Mouse (Mus musculus): ENCODE results near the gene Rrp9. TPM values are rescaled to one million over a fixed set of nuclear protein-coding genes. Genes with fewer than 3 reads are reported as not detected.

Gene Rrp9
- polyA plus RNA-seq (2012; rRNA removed): 20.0 and 20.9 TPM in 2 replicates

DNA sequence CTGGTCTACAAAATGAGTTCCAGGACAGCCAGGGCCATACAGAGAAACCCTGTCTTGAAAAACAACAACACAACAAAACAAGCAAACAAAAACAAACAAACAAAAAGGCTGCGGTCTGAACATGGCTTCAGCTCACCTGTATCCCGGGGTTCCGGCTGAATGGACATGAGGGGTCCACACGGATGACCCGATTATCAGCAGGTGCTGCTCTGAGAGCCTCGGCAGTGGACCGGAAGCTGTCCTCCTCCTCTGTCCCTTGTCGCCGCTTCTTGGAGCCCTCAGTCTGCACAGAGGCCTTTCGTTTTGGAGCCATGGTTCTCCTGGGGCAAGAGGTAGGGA is at the start of gene Rrp9:
TSS of gene Rrp9 (plus strand) at position 301 of the 339 bp plus-strand sequence.
- Histone ChIP-seq H3K4me3 (ENCODE audit: control insufficient read depth, low read depth, low read length) (peak within 1 kb of the TSS; percentile 87), H3K27me3 (ENCODE audit: control insufficient read depth, insufficient read depth, low read length) (no peaks in the 10 kb centered on the region), H3K36me3 (ENCODE audit: control insufficient read depth, insufficient read depth, low read length) (no peaks in the 10 kb centered on the region), H3K27ac (ENCODE audit: control insufficient read depth, insufficient read depth, low read depth, low read length) (peak within 1 kb of the TSS; percentile 67), H3K4me1 (ENCODE audit: control insufficient read depth, insufficient read depth, low read length) (peaks cover 19% of the 10 kb centered on the region)
- TF ChIP-seq POLR2A (IDR thresholded peaks at IDR 0.05; ENCODE audit: control insufficient read depth, low read depth, low read length) (no peak), CTCF (IDR thresholded peaks at IDR 0.05; ENCODE audit: control insufficient read depth, insufficient read depth, insufficient replicate concordance, low read depth, low read length) (no peak)

DNA sequence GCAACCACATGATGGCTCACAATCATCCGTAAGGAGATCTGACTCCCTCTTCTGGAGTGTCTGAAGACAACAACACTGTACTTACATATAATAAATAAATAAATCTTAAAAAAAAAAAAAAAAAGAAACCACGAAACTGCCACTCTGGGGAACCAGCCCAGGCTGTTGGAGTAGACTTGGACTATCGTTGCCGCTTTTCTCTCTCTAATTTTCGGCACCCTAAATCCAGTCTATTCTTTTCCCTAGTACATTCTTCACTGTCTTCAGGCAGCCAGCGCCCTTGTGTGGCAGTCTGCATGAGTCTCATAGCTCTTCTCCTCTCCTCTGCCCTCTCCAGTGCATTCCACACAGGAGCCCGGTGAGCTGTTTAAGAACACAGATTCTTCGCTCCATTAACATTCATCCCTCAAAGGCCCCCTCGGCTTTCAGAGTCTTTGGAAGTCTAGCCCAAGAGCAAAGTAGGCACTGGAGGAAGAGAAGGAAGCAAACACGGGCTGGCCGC is 47.0 kb upstream of the Rrp9 start:
- no peaks in the 10 kb centered on the region for H3K27me3 ChIP-seq (ENCODE audit: control insufficient read depth, insufficient read depth, low read length)
- H3K27ac ChIP-seq (ENCODE audit: control insufficient read depth, insufficient read depth, low read depth, low read length): peak overlapping the region; percentile 82
- H3K4me1 ChIP-seq (ENCODE audit: control insufficient read depth, insufficient read depth, low read length): peaks cover 2% of the 10 kb centered on the region; the same call in 1 of the 2 replicates
- peak overlapping the region; percentile 87 for H3K4me3 ChIP-seq (ENCODE audit: control insufficient read depth, low read depth, low read length)
- TF ChIP-seq POLR2A (IDR thresholded peaks at IDR 0.05; ENCODE audit: control insufficient read depth, low read depth, low read length) (no peak), CTCF (IDR thresholded peaks at IDR 0.05; ENCODE audit: control insufficient read depth, insufficient read depth, insufficient replicate concordance, low read depth, low read length) (no peak)
- no peaks in the 10 kb centered on the region; the same call in none of the 2 replicates for H3K36me3 ChIP-seq (ENCODE audit: control insufficient read depth, insufficient read depth, low read length)

DNA sequence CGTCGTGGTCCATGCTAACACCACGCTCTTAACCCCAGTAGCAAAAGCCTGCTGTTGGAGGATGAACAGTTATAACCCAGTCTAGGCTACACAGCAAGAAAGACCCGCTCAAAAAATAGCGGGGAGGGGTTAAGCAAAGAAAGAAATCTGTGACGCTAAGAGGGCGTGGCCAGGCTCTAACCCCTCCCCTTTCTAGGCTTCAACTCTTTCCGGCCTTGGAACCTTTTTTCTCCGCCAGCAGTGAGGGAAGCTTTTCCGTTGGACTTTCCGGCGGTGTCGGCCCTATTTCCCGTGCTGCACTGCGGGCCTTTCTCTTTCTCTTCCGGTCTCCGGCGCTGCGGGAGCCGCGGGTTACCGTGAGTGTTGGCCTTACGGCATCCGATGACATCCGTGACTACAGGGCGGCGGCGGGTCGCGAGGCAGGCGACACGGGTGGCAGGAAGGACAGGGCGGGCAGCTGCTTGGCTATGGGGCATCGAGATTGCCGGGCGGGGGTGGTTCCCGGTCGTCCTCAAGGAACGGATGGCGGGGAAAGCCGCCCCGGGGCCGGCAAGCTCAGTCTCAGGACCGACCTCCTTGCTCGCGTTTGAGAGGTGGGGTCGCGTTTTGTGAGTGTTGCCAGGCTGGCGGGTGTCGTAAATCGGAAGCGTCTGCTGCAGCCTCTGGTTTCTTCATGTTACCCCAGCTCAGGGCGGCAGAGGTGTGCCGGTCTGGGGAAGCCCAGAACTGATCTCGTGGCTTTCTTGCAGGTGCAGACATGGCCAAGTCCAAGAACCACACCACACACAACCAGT is 46.3 kb upstream of the Rrp9 start, which contains the start of gene Rpl29:
TSS of gene Rpl29 (plus strand) at position 234 of the 794 bp plus-strand sequence.
- Histone ChIP-seq H3K4me3 (ENCODE audit: control insufficient read depth, low read depth, low read length) (peak within 1 kb of the TSS; percentile 87), H3K36me3 (ENCODE audit: control insufficient read depth, insufficient read depth, low read length) (no peaks in the 10 kb centered on the region; the same call in none of the 2 replicates), H3K4me1 (ENCODE audit: control insufficient read depth, insufficient read depth, low read length) (peaks cover 2% of the 10 kb centered on the region; the same call in 1 of the 2 replicates), H3K27ac (ENCODE audit: control insufficient read depth, insufficient read depth, low read depth, low read length) (peak within 1 kb of the TSS; percentile 82), H3K27me3 (ENCODE audit: control insufficient read depth, insufficient read depth, low read length) (no peaks in the 10 kb centered on the region)
- TF ChIP-seq POLR2A (IDR thresholded peaks at IDR 0.05; ENCODE audit: control insufficient read depth, low read depth, low read length) (peak; percentile 58; the same call in 1 of the 2 replicates), CTCF (IDR thresholded peaks at IDR 0.05; ENCODE audit: control insufficient read depth, insufficient read depth, insufficient replicate concordance, low read depth, low read length) (no peak)

DNA sequence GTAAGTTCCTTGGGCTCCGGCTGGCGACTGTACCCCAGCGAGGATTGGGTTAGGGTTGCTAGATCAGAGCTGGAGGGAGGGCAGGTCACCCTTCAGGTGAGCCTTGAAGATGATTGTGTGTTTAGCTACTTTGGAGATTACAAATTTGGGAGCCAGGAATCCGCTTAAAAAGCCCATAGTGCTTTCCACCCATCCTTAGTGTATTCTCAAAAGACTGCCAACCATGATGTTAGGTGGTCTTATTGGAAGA is 45.8 kb upstream of the Rrp9 start:
- TF ChIP-seq POLR2A (IDR thresholded peaks at IDR 0.05; ENCODE audit: control insufficient read depth, low read depth, low read length) (no peak), CTCF (IDR thresholded peaks at IDR 0.05; ENCODE audit: control insufficient read depth, insufficient read depth, insufficient replicate concordance, low read depth, low read length) (no peak)
- Histone ChIP-seq H3K4me1 (ENCODE audit: control insufficient read depth, insufficient read depth, low read length) (peaks cover 2% of the 10 kb centered on the region; the same call in 1 of the 2 replicates), H3K36me3 (ENCODE audit: control insufficient read depth, insufficient read depth, low read length) (no peaks in the 10 kb centered on the region; the same call in none of the 2 replicates), H3K27me3 (ENCODE audit: control insufficient read depth, insufficient read depth, low read length) (no peaks in the 10 kb centered on the region), H3K4me3 (ENCODE audit: control insufficient read depth, low read depth, low read length) (peak overlapping the region; percentile 87), H3K27ac (ENCODE audit: control insufficient read depth, insufficient read depth, low read depth, low read length) (peak overlapping the region; percentile 68; the same call in 1 of the 2 replicates)

DNA sequence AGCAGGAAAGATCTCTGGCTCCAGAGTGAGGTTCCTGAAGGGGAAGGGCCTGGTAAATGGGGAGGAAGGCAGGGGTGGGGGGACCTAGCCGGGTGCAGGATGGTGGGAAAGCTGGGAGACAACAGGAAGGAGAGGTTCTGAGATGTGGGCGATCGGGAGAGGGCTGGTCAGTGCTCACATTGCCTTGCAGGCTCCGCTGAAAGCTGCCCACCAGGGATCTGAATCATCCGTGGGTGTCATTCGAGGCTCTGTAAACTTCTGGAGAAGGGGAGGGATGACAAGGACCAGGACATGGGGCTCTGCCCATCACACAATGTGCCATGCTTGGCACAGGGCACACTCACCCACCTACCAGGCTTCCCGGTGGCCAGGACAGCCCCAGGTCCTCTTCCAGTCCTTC is 42.4 kb upstream of the Rrp9 start:
- Histone ChIP-seq H3K27me3 (ENCODE audit: control insufficient read depth, insufficient read depth, low read length) (no peaks in the 10 kb centered on the region), H3K4me1 (ENCODE audit: control insufficient read depth, insufficient read depth, low read length) (peaks cover 11% of the 10 kb centered on the region), H3K36me3 (ENCODE audit: control insufficient read depth, insufficient read depth, low read length) (no peaks in the 10 kb centered on the region; the same call in none of the 2 replicates), H3K4me3 (ENCODE audit: control insufficient read depth, low read depth, low read length) (no peak overlapping the region), H3K27ac (ENCODE audit: control insufficient read depth, insufficient read depth, low read depth, low read length) (no peak overlapping the region)
- no peak for TF ChIP-seq POLR2A (IDR thresholded peaks at IDR 0.05; ENCODE audit: control insufficient read depth, low read depth, low read length)
- no peak for TF ChIP-seq CTCF (IDR thresholded peaks at IDR 0.05; ENCODE audit: control insufficient read depth, insufficient read depth, insufficient replicate concordance, low read depth, low read length)

DNA sequence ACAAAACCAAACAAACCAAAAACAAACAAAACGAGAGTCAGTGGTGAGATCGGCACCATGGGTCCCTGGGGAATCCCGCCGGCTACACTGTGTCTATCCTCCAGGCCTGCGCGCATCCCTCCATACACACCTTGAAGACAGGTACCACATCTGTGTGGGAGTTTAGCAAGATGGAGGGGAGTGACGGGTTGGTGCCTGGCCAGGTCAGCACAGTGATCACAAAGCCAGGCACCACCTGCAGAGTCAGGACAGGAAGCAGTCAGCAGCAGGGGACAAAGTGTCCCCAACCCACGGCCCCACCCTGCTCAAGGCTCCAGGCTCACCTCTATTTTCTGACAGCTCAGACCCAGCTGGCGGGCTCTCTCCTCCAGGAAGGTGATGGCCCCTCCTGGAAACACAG is 39.2 kb upstream of the Rrp9 start:
- no peaks in the 10 kb centered on the region; the same call in none of the 2 replicates for H3K36me3 ChIP-seq (ENCODE audit: control insufficient read depth, insufficient read depth, low read length)
- H3K4me3 ChIP-seq (ENCODE audit: control insufficient read depth, low read depth, low read length): no peak overlapping the region

DNA sequence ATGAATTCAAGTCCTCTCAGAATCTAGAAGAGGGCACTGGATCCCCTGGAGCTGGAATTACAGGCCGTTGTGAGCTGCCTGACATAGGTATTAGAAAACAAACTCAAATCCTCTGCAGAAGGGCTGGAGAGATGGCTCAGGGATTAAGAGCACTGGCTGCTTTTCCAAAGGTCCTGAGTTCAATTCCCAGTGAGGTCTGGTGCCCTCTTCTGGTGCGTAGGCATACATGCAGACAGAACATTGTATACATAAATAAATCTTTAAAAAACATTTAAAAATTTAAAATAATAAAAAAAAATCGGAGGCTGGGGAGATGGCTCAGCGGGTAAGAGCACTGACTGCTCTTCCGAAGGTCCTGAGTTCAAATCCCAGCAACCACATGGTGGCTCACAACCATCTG is 33.1 kb upstream of the Rrp9 start:
- TF ChIP-seq CTCF (IDR thresholded peaks at IDR 0.05; ENCODE audit: control insufficient read depth, insufficient read depth, insufficient replicate concordance, low read depth, low read length): no peak
- no peak for TF ChIP-seq POLR2A (IDR thresholded peaks at IDR 0.05; ENCODE audit: control insufficient read depth, low read depth, low read length)
- H3K4me3 ChIP-seq (ENCODE audit: control insufficient read depth, low read depth, low read length): no peak overlapping the region
- no peak overlapping the region for H3K27ac ChIP-seq (ENCODE audit: control insufficient read depth, insufficient read depth, low read depth, low read length)
- no peaks in the 10 kb centered on the region; the same call in none of the 2 replicates for H3K36me3 ChIP-seq (ENCODE audit: control insufficient read depth, insufficient read depth, low read length)
- peaks cover 19% of the 10 kb centered on the region for H3K4me1 ChIP-seq (ENCODE audit: control insufficient read depth, insufficient read depth, low read length)
- H3K27me3 ChIP-seq (ENCODE audit: control insufficient read depth, insufficient read depth, low read length): no peaks in the 10 kb centered on the region

More for the DNA sequence above, 39.2 kb upstream of the Rrp9 start:
- TF ChIP-seq CTCF (IDR thresholded peaks at IDR 0.05; ENCODE audit: control insufficient read depth, insufficient read depth, insufficient replicate concordance, low read depth, low read length) (no peak), POLR2A (IDR thresholded peaks at IDR 0.05; ENCODE audit: control insufficient read depth, low read depth, low read length) (no peak)
- H3K27me3 ChIP-seq (ENCODE audit: control insufficient read depth, insufficient read depth, low read length): no peaks in the 10 kb centered on the region
- H3K27ac ChIP-seq (ENCODE audit: control insufficient read depth, insufficient read depth, low read depth, low read length): no peak overlapping the region
- H3K4me1 ChIP-seq (ENCODE audit: control insufficient read depth, insufficient read depth, low read length): peaks cover 15% of the 10 kb centered on the region

Data from testis, adult 2 months (tissue).